Mouse (Mus musculus) myocyte (in vitro differentiated cells): ENCODE results near the gene Stk39.

ENCODE experiments used
- MAX ChIP-seq: IDR thresholded peaks from one replicate; pipeline ENCODE4 v1.6.1; 2011; ENCODE audit warnings: low read depth, mild to moderate bottlenecking, control low read depth
- MYOD1 ChIP-seq, 3 experiments: IDR thresholded peaks; one replicate each; pipeline ENCODE4 v1.6.1; 2011; ENCODE audit warnings: control low read depth in 2 of 3, low read depth in 2 of 3, mild to moderate bottlenecking in 2 of 3, moderate library complexity in 1 of 3; ENCODE audit not compliant: insufficient read length in 2 of 3, control insufficient read depth in 1 of 3
- MYOG ChIP-seq, 3 experiments: IDR thresholded peaks; one replicate each; pipeline ENCODE4 v1.6.1; 2011; ENCODE audit warnings: control low read depth in 2 of 3, low read depth in 2 of 3, mild to moderate bottlenecking in 2 of 3; ENCODE audit not compliant: insufficient read length in 2 of 3, control insufficient read depth in 1 of 3, insufficient read depth in 1 of 3
- REST ChIP-seq: IDR thresholded peaks from one replicate; pipeline ENCODE4 v1.6.1; 2011; ENCODE audit warnings: mild to moderate bottlenecking, control low read depth, moderate library complexity; ENCODE audit not compliant: insufficient read depth, insufficient read length
- TCF12 ChIP-seq: IDR thresholded peaks from one replicate; pipeline ENCODE4 v1.6.1; 2011; ENCODE audit warnings: mild to moderate bottlenecking, control low read depth; ENCODE audit not compliant: poor library complexity, insufficient read depth, severe bottlenecking

- no peak for TF ChIP-seq MAX
- no peak for TF ChIP-seq REST
- TF ChIP-seq MYOD1 (IDR thresholded peaks at IDR 0.05; ENCODE audit: control insufficient read depth in 1 of 3, insufficient read length in 2 of 3, low read depth in 2 of 3), result no peak
- TF ChIP-seq MYOG (IDR thresholded peaks at IDR 0.05; ENCODE audit: control insufficient read depth in 1 of 3, insufficient read depth in 1 of 3, insufficient read length in 2 of 3, low read depth in 2 of 3), result no peak
- TF ChIP-seq TCF12, result no peak
These were observed 257.7 kb downstream of the Stk39 start for GRCm38 (mm10) chr2:68214400-68214799.
